Mouse (Mus musculus) embryonic facial prominence, embryonic 13.5 days (tissue): ENCODE data around the gene 3110021N24Rik. TPM values are rescaled to one million over a fixed set of nuclear protein-coding genes. Genes with fewer than 3 reads are reported as not detected.
A peak's percentile ranks its signal among the peaks of the same experiment; 100 is the strongest.
"Not testable (repeated sequence)": the region's sequence is repeated elsewhere in the genome, so short reads cannot be mapped to it uniquely, and the experiment has no call there.

Source experiments
- ATAC-seq: fragments of 200-750 bp; cut with Nextera tagmentation; 2 replicates; pipeline ENCODE4 v1.8.0; 2017; ENCODE audit warnings: low read depth; ENCODE audit not compliant: insufficient number of reproducible peaks, insufficient read depth, low FRiP score, low TSS enrichment
- H3K27ac ChIP-seq: fragments of 300-500 bp; sonication (generic); 2 replicates; pipeline ENCODE4 v1.5.1; 2015; ENCODE audit warnings: moderate library complexity, mild to moderate bottlenecking, inconsistent platforms
- H3K27me3 ChIP-seq: fragments of 300-500 bp; sonication (generic); 2 replicates; pipeline ENCODE4 v1.6.1; 2015; ENCODE audit warnings: mild to moderate bottlenecking, inconsistent platforms
- H3K36me3 ChIP-seq: fragments of 300-500 bp; sonication (generic); 2 replicates; pipeline ENCODE4 v1.6.1; 2015; ENCODE audit warnings: mild to moderate bottlenecking, inconsistent platforms
- H3K4me1 ChIP-seq: fragments of 300-500 bp; sonication (generic); 2 replicates; pipeline ENCODE4 v1.6.1; 2015; ENCODE audit warnings: inconsistent platforms
- H3K4me2 ChIP-seq: fragments of 300-500 bp; sonication (generic); 2 replicates; pipeline ENCODE4 v1.6.1; 2015; ENCODE audit warnings: moderate library complexity, mild to moderate bottlenecking, inconsistent platforms
- H3K4me3 ChIP-seq: fragments of 300-500 bp; sonication (generic); 2 replicates; pipeline ENCODE4 v1.5.1; 2015; ENCODE audit warnings: mild to moderate bottlenecking, inconsistent platforms
- H3K9ac ChIP-seq: fragments of 300-500 bp; sonication (generic); 2 replicates; pipeline ENCODE4 v1.6.1; 2015; ENCODE audit warnings: mild to moderate bottlenecking, inconsistent platforms
- H3K9me3 ChIP-seq: fragments of 300-500 bp; sonication (generic); 2 replicates; pipeline ENCODE4 v1.6.1; 2016; ENCODE audit warnings: inconsistent platforms
- WGBS: fragments of 180-500 bp; shearing (Covaris S2); methylation state at CpG from one replicate; pipeline ENCODE4 v1.1.7; 2015; ENCODE audit warnings: mixed read lengths; 5-methylcytosine and 5-hydroxymethylcytosine counted together
- polyA plus RNA-seq: library from polyadenylated mRNA; unstranded; fragments of >200 nt; fragmentation: Nextera tagmentation; extraction: Ambion mirVana; gene quantifications from 2 replicates; pipeline ENCODE4 v1.2.1, GENCODE M21; 2015

Gene 3110021N24Rik
- 2.6 and 4.1 TPM in 2 replicates for polyA plus RNA-seq

GRCm38 (mm10) chr4:108719349-108719748 lies at the start of gene 3110021N24Rik:
Gene 3110021N24Rik, plus strand, starts transcription at chr4:108719649.
- no peaks in the 10 kb centered on the region for H3K27me3 ChIP-seq
- H3K4me3 ChIP-seq, result no peak within 1 kb of the TSS
- H3K36me3 ChIP-seq, result peaks cover 41% of the 10 kb centered on the region
- H3K4me1 ChIP-seq, result no peaks in the 10 kb centered on the region
- H3K9ac ChIP-seq, result no peak within 1 kb of the TSS
- WGBS, result 84% methylated on average over 5 of the region's 5 CpGs
- H3K27ac ChIP-seq, result no peak within 1 kb of the TSS
- H3K4me2 ChIP-seq, result no peak within 1 kb of the TSS
- ATAC-seq, result no peak
- H3K9me3 ChIP-seq, result no peaks in the 10 kb centered on the region

- no peak overlapping the region for H3K4me3 ChIP-seq
- H3K36me3 ChIP-seq, result peaks cover 51% of the 10 kb centered on the region
- no peak overlapping the region for H3K4me2 ChIP-seq
- H3K27me3 ChIP-seq, result no peaks in the 10 kb centered on the region
- H3K9ac ChIP-seq, result 0 out of 2 replicates have a peak overlapping the region, but pooled peaks have one; percentile 12
- H3K4me1 ChIP-seq, result no peaks in the 10 kb centered on the region
- WGBS, result 52% methylated on average over 3 of the region's 3 CpGs
- ATAC-seq, result no peak
- H3K27ac ChIP-seq, result no peak overlapping the region
- H3K9me3 ChIP-seq, result no peaks in the 10 kb centered on the region; the same call in 1 of the 2 replicates
Measured at GRCm38 (mm10) chr4:108686156-108686555, 33.3 kb upstream of the 3110021N24Rik start.

- 93% methylated on average over 6 of the region's 7 CpGs for WGBS
- not testable (repeated sequence) for ATAC-seq
Measured at GRCm38 (mm10) chr4:108687098-108687497, 32.4 kb upstream of the 3110021N24Rik start.

GRCm38 (mm10) chr4:108690479-108690878 lies 29.0 kb upstream of the 3110021N24Rik start:
- Histone ChIP-seq H3K27me3 (no peaks in the 10 kb centered on the region), H3K4me1 (no peaks in the 10 kb centered on the region), H3K27ac (no peak overlapping the region), H3K4me2 (no peak overlapping the region), H3K4me3 (no peak overlapping the region), H3K9ac (no peak overlapping the region), H3K9me3 (no peaks in the 10 kb centered on the region; the same call in 1 of the 2 replicates), H3K36me3 (peaks cover 48% of the 10 kb centered on the region)
- no peak for ATAC-seq
- WGBS, result 92% methylated on average over 3 of the region's 3 CpGs

More at GRCm38 (mm10) chr4:108687098-108687497, 32.4 kb upstream of the 3110021N24Rik start:
- H3K36me3 ChIP-seq, result peaks cover 53% of the 10 kb centered on the region
- not testable (repeated sequence) for H3K4me3 ChIP-seq, H3K4me1 ChIP-seq, H3K9me3 ChIP-seq, H3K4me2 ChIP-seq, H3K27me3 ChIP-seq, H3K27ac ChIP-seq, H3K9ac ChIP-seq

GRCm38 (mm10) chr4:108691469-108691868 lies 28.0 kb upstream of the 3110021N24Rik start:
- ATAC-seq, result no peak
- no peak overlapping the region for H3K9ac ChIP-seq
- no peaks in the 10 kb centered on the region for H3K27me3 ChIP-seq
- no peaks in the 10 kb centered on the region for H3K4me1 ChIP-seq
- H3K36me3 ChIP-seq, result peaks cover 45% of the 10 kb centered on the region
- H3K4me2 ChIP-seq, result no peak overlapping the region
- H3K27ac ChIP-seq, result no peak overlapping the region
- H3K9me3 ChIP-seq, result no peaks in the 10 kb centered on the region; the same call in 1 of the 2 replicates
- no peak overlapping the region for H3K4me3 ChIP-seq

GRCm38 (mm10) chr4:108696934-108697333 lies 22.5 kb upstream of the 3110021N24Rik start:
- 57% methylated on average over 3 of the region's 3 CpGs for WGBS
- ATAC-seq, result no peak
- Histone ChIP-seq H3K9ac (no peak overlapping the region), H3K36me3 (peaks cover 9% of the 10 kb centered on the region), H3K9me3 (no peaks in the 10 kb centered on the region), H3K27ac (no peak overlapping the region), H3K27me3 (no peaks in the 10 kb centered on the region), H3K4me1 (no peaks in the 10 kb centered on the region), H3K4me3 (no peak overlapping the region), H3K4me2 (no peak overlapping the region)

GRCm38 (mm10) chr4:108708209-108708608 lies 11.2 kb upstream of the 3110021N24Rik start:
- WGBS, result 85% methylated on average over 5 of the region's 5 CpGs
- peaks cover 4% of the 10 kb centered on the region; the same call in 1 of the 2 replicates for H3K36me3 ChIP-seq
- H3K27me3 ChIP-seq, result no peaks in the 10 kb centered on the region
- ATAC-seq, result no peak
- H3K4me2 ChIP-seq, result no peak overlapping the region
- H3K9ac ChIP-seq, result no peak overlapping the region
- no peaks in the 10 kb centered on the region for H3K4me1 ChIP-seq
- no peaks in the 10 kb centered on the region for H3K9me3 ChIP-seq
- H3K4me3 ChIP-seq, result no peak overlapping the region
- no peak overlapping the region for H3K27ac ChIP-seq

GRCm38 (mm10) chr4:108721245-108721784 lies 1.9 kb downstream of the 3110021N24Rik start:
- Histone ChIP-seq H3K9ac (no peak overlapping the region), H3K4me2 (no peak overlapping the region), H3K36me3 (peaks cover 40% of the 10 kb centered on the region), H3K4me1 (no peaks in the 10 kb centered on the region), H3K4me3 (no peak overlapping the region), H3K27ac (no peak overlapping the region), H3K9me3 (no peaks in the 10 kb centered on the region), H3K27me3 (no peaks in the 10 kb centered on the region)
- no peak for ATAC-seq
- WGBS, result 77% methylated on average over 3 of the region's 3 CpGs

GRCm38 (mm10) chr4:108724102-108724501 lies 4.7 kb downstream of the 3110021N24Rik start:
- H3K4me2 ChIP-seq, result no peak overlapping the region
- no peaks in the 10 kb centered on the region for H3K9me3 ChIP-seq
- ATAC-seq, result no peak
- H3K9ac ChIP-seq, result no peak overlapping the region
- H3K27me3 ChIP-seq, result no peaks in the 10 kb centered on the region
- WGBS, result 90% methylated on average over 2 of the region's 2 CpGs
- H3K36me3 ChIP-seq, result peaks cover 25% of the 10 kb centered on the region
- H3K4me1 ChIP-seq, result no peaks in the 10 kb centered on the region
- H3K4me3 ChIP-seq, result no peak overlapping the region
- H3K27ac ChIP-seq, result no peak overlapping the region

- no peaks in the 10 kb centered on the region for H3K9me3 ChIP-seq
- H3K4me1 ChIP-seq, result peaks cover 3% of the 10 kb centered on the region; the same call in 1 of the 2 replicates
- 73% methylated on average over 1 of the region's 1 CpGs for WGBS
- H3K4me2 ChIP-seq, result no peak overlapping the region
- no peak overlapping the region for H3K27ac ChIP-seq
- peaks cover 5% of the 10 kb centered on the region; the same call in 1 of the 2 replicates for H3K36me3 ChIP-seq
- ATAC-seq, result no peak
- H3K9ac ChIP-seq, result no peak overlapping the region
- no peaks in the 10 kb centered on the region for H3K27me3 ChIP-seq
- no peak overlapping the region for H3K4me3 ChIP-seq
Measured at GRCm38 (mm10) chr4:108730450-108730849, 11.0 kb downstream of the 3110021N24Rik start.

GRCm38 (mm10) chr4:108731582-108731981 lies 12.1 kb downstream of the 3110021N24Rik start:
- WGBS, result 60% methylated on average over 3 of the region's 3 CpGs
- ATAC-seq, result no peak

GRCm38 (mm10) chr4:108746160-108746873 lies 26.9 kb downstream of the 3110021N24Rik start:
- H3K9me3 ChIP-seq, result no peaks in the 10 kb centered on the region

More at GRCm38 (mm10) chr4:108731582-108731981, 12.1 kb downstream of the 3110021N24Rik start:
- Histone ChIP-seq H3K36me3 (0 out of 2 replicates have a peak, but pooled peaks cover 2% of the 10 kb centered on the region), H3K27ac (no peak overlapping the region), H3K9ac (no peak overlapping the region), H3K4me3 (no peak overlapping the region), H3K4me1 (peaks cover 3% of the 10 kb centered on the region; the same call in 1 of the 2 replicates), H3K9me3 (no peaks in the 10 kb centered on the region), H3K27me3 (no peaks in the 10 kb centered on the region), H3K4me2 (no peak overlapping the region)

More at GRCm38 (mm10) chr4:108746160-108746873, 26.9 kb downstream of the 3110021N24Rik start:
- Histone ChIP-seq H3K4me3 (no peak overlapping the region), H3K4me2 (no peak overlapping the region), H3K4me1 (peaks cover 2% of the 10 kb centered on the region; the same call in 1 of the 2 replicates), H3K27me3 (no peaks in the 10 kb centered on the region), H3K9ac (no peak overlapping the region), H3K36me3 (no peaks in the 10 kb centered on the region), H3K27ac (no peak overlapping the region)
- ATAC-seq, result no peak
- 79% methylated on average over 3 of the region's 3 CpGs for WGBS
